Mouse (Mus musculus) splenic B cell, adult 2 months (primary cell): Measurements from ENCODE around the gene Il17re.
A peak's percentile ranks its signal among the peaks of the same experiment; 100 is the strongest.

Experiments
- DNase-seq: peaks from one replicate; pipeline ENCODE4 v3.0.0-alpha.2; 2011; ENCODE audit warnings: low read depth, low spot score
- H3K27me3 ChIP-seq: 2 replicates; pipeline ENCODE4 v1.6.1; 2012; ENCODE audit warnings: mild to moderate bottlenecking, low read length, moderate library complexity, mixed read lengths; ENCODE audit not compliant: control insufficient read depth, poor library complexity, insufficient read depth, severe bottlenecking
- H3K36me3 ChIP-seq: 2 replicates; pipeline ENCODE4 v1.6.1; 2012; ENCODE audit warnings: mild to moderate bottlenecking, low read length, moderate library complexity, mixed read lengths; ENCODE audit not compliant: control insufficient read depth, poor library complexity, insufficient read depth, severe bottlenecking

Gene Il17re

DNA sequence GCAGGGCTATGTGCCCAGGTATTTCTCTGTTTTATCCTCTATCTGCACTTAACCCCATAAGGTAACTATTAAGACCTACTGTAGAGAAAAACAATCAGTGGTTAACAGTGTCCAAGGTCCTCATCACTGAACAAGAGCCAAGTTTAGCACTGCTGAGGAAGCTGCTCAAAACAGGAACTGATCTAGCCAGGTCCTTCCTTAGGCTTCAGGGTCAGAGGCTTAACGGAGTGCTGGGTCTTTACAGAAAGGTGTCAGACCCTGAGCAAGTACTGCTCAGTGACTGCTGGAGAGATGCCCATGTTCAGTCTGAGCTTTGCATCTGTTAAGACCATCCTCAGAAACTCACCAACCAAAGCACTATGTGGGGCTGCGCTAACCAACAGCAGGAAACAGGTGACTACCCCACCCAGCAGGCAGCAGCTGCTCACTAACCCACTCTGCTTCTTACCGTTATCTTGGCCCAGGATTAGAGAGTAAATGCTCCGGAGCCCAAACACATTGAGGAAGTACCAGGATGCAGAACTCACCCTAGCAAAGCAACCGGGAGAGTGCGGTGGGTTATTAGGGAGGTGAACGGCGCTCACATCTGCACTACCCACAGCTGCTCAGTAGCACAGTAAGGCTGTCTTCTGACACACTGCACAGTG, 59.3 kb downstream of the Il17re start:
- DNase-seq, result peak; percentile 46
- Histone ChIP-seq H3K36me3 (peaks cover 9% of the 10 kb centered on the region), H3K27me3 (no peaks in the 10 kb centered on the region)
